Mouse (Mus musculus): Measurements from ENCODE around the gene Rac1.

DNA sequence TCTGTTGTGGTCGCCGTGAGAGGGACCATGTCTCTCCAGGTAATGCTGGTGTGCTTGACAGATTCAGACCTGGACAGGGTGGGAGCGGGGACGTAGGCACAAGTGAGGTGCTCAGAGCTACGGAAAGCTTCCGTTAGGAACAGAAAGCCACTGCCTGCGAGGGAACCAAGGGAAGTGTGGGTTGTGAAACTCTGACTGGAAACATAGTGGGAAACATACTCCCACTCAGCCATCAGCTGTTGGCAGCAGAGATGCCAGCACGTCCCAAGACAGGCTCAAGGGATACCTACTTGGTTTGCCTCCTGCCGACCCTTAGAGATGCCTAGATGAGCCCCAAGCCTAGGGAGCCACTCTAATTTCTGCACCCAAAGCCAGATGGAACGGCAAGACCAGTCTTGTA lies 40.6 kb downstream of the Rac1 start:
- TF ChIP-seq CTCF (IDR thresholded peaks at IDR 0.05; ENCODE audit: low read depth) (no peak), EP300 (IDR thresholded peaks at IDR 0.05; ENCODE audit: low read depth) (no peak)
